Mouse (Mus musculus) CH12.LX (cell line): Measurements from ENCODE around the gene Hcfc2. TPM values are rescaled to one million over a fixed set of nuclear protein-coding genes. Genes with fewer than 3 reads are reported as not detected.

Source experiments
- DNase-seq: peaks from one replicate; pipeline ENCODE4 v3.0.0-alpha.2; 2013; ENCODE audit errors: extremely low read depth
- H3K27ac ChIP-seq: 2 replicates; pipeline ENCODE4 v1.5.1; 2012; ENCODE audit warnings: low read depth, mild to moderate bottlenecking, control low read depth, moderate library complexity; ENCODE audit not compliant: insufficient read depth
- H3K27me3 ChIP-seq: replicated peaks from 2 replicates; pipeline ENCODE3; 2012; ENCODE audit warnings: inconsistent platforms
- H3K36me3 ChIP-seq, 2 experiments: replicated peaks in 1 of 2; 2 replicates each; pipeline versions ENCODE3 to v1.6.1; 2012; ENCODE audit warnings: inconsistent platforms in 1 of 2, low read length in 1 of 2, mild to moderate bottlenecking in 1 of 2, mixed read lengths in 1 of 2, moderate library complexity in 1 of 2; ENCODE audit not compliant: control insufficient read depth in 1 of 2, insufficient read depth in 1 of 2
- H3K4me1 ChIP-seq, 2 experiments: 2 replicates each; pipeline ENCODE4 v1.6.1; 2012; ENCODE audit warnings: inconsistent platforms in 1 of 2, moderate library complexity in 1 of 2; ENCODE audit not compliant: insufficient read depth in 2 of 2, control insufficient read depth in 1 of 2
- H3K4me2 ChIP-seq: 2 replicates; pipeline ENCODE4 v1.6.1; 2012; ENCODE audit warnings: low read depth, mild to moderate bottlenecking, control low read depth; ENCODE audit not compliant: poor library complexity, insufficient read depth, severe bottlenecking
- H3K4me3 ChIP-seq, 3 experiments: fragments of 150-350 bp in 1 of 3; sonication (generic) in 1 of 3; replicated peaks in 1 of 3; 2 replicates each; pipeline versions ENCODE3 to v1.5.1; 2011 to 2012; ENCODE audit warnings: low read depth in 2 of 3, low read length in 2 of 3, mild to moderate bottlenecking in 2 of 3, moderate library complexity in 2 of 3, control low read depth in 1 of 3, improper control_type of control experiment in 1 of 3, inconsistent platforms in 1 of 3, mixed read lengths in 1 of 3; ENCODE audit not compliant: poor library complexity in 1 of 3
- H3K79me2 ChIP-seq: replicated peaks from 2 replicates; pipeline ENCODE4 v1.6.1; 2012; ENCODE audit warnings: mild to moderate bottlenecking, moderate library complexity; ENCODE audit not compliant: control insufficient read depth, poor library complexity, insufficient read depth, severe bottlenecking; ENCODE audit errors: extremely low read depth
- H3K9ac ChIP-seq: 2 replicates; pipeline ENCODE4 v1.6.1; 2012; ENCODE audit warnings: low read depth, mild to moderate bottlenecking, control low read depth, moderate library complexity; ENCODE audit not compliant: insufficient read depth
- H3K9me3 ChIP-seq: replicated peaks from 2 replicates; pipeline ENCODE3; 2012; ENCODE audit warnings: low read length, inconsistent platforms, mixed read lengths
- BHLHE40 ChIP-seq: IDR thresholded peaks from 2 replicates; pipeline ENCODE4 v1.6.1; 2011; ENCODE audit warnings: mild to moderate bottlenecking, low read depth, low read length, improper control_type of control experiment
- CHD2 ChIP-seq: IDR thresholded peaks from 2 replicates; pipeline ENCODE4 v1.6.1; 2011; ENCODE audit warnings: low read length, improper control_type of control experiment
- ELF1 ChIP-seq: IDR thresholded peaks from 2 replicates; pipeline ENCODE4 v1.6.1; 2014; ENCODE audit warnings: low read depth, mild to moderate bottlenecking, inconsistent platforms, low read length, improper control_type of control experiment
- EP300 ChIP-seq: IDR thresholded peaks from 2 replicates; pipeline ENCODE4 v1.6.1; 2011; ENCODE audit warnings: low read length, improper control_type of control experiment
- GABPA ChIP-seq: IDR thresholded peaks from 2 replicates; pipeline ENCODE4 v1.6.1; 2012; ENCODE audit warnings: low read depth, low read length, improper control_type of control experiment, inconsistent platforms; ENCODE audit not compliant: insufficient replicate concordance
- JUN ChIP-seq: IDR thresholded peaks from 2 replicates; pipeline ENCODE4 v1.6.1; 2011; ENCODE audit warnings: low read depth, mild to moderate bottlenecking, low read length, improper control_type of control experiment, moderate library complexity; ENCODE audit not compliant: insufficient read depth
- KAT2A ChIP-seq: IDR thresholded peaks from 2 replicates; pipeline ENCODE4 v1.6.1; 2012; ENCODE audit warnings: low read length, improper control_type of control experiment, inconsistent platforms; ENCODE audit not compliant: insufficient replicate concordance
- MAFK ChIP-seq: IDR thresholded peaks from 2 replicates; pipeline ENCODE4 v1.6.1; 2011; ENCODE audit warnings: low read length, improper control_type of control experiment; ENCODE audit not compliant: insufficient replicate concordance
- MEF2A ChIP-seq: IDR thresholded peaks from 2 replicates; pipeline ENCODE4 v1.6.1; 2014; ENCODE audit warnings: low read depth, mild to moderate bottlenecking, inconsistent platforms, low read length, improper control_type of control experiment, borderline replicate concordance
- MXI1 ChIP-seq: IDR thresholded peaks from 2 replicates; pipeline ENCODE4 v1.6.1; 2011; ENCODE audit warnings: mild to moderate bottlenecking, low read depth, low read length, improper control_type of control experiment
- NELFE ChIP-seq: IDR thresholded peaks from 2 replicates; pipeline ENCODE4 v1.6.1; 2011; ENCODE audit warnings: low read depth, low read length, improper control_type of control experiment
- NRF1 ChIP-seq: IDR thresholded peaks from 2 replicates; pipeline ENCODE4 v1.6.1; 2014; ENCODE audit warnings: low read depth, mild to moderate bottlenecking, inconsistent platforms, low read length, improper control_type of control experiment, moderate library complexity
- PAX5 ChIP-seq: IDR thresholded peaks from 2 replicates; pipeline ENCODE4 v1.6.1; 2012; ENCODE audit warnings: low read length, inconsistent platforms, mixed read lengths
- POLR2A ChIP-seq: IDR thresholded peaks from 2 replicates; pipeline ENCODE4 v1.6.1; 2011; ENCODE audit warnings: low read depth, mild to moderate bottlenecking, improper control_type of control experiment, low read length
- POLR2AphosphoS2 ChIP-seq: IDR thresholded peaks from 2 replicates; pipeline ENCODE4 v1.6.1; 2011; ENCODE audit warnings: low read depth, low read length, improper control_type of control experiment
- RAD21 ChIP-seq: IDR thresholded peaks from 2 replicates; pipeline ENCODE4 v1.6.1; 2011; ENCODE audit warnings: low read depth, mild to moderate bottlenecking, low read length, improper control_type of control experiment, moderate library complexity
- RCOR1 ChIP-seq: conservative IDR thresholded peaks from 2 replicates; pipeline ENCODE4 v1.6.1; 2012; ENCODE audit warnings: low read depth, mild to moderate bottlenecking, inconsistent platforms, low read length, improper control_type of control experiment
- SIN3A ChIP-seq: IDR thresholded peaks from 2 replicates; pipeline ENCODE4 v1.6.1; 2012; ENCODE audit warnings: low read length, improper control_type of control experiment, inconsistent platforms
- SMC3 ChIP-seq: IDR thresholded peaks from 2 replicates; pipeline ENCODE4 v1.6.1; 2011; ENCODE audit warnings: low read depth, low read length, improper control_type of control experiment
- TCF12 ChIP-seq: IDR thresholded peaks from 2 replicates; pipeline ENCODE4 v1.6.1; 2014; ENCODE audit warnings: low read depth, mild to moderate bottlenecking, inconsistent platforms, low read length, improper control_type of control experiment
- UBTF ChIP-seq: IDR thresholded peaks from 2 replicates; pipeline ENCODE4 v1.6.1; 2012; ENCODE audit warnings: low read depth, mild to moderate bottlenecking, inconsistent platforms, low read length, improper control_type of control experiment, moderate library complexity
- USF2 ChIP-seq: conservative IDR thresholded peaks from 2 replicates; pipeline ENCODE4 v1.6.1; 2011; ENCODE audit warnings: low read depth, low read length, improper control_type of control experiment
- ZC3H11A ChIP-seq: IDR thresholded peaks from 2 replicates; pipeline ENCODE4 v1.6.1; 2012; ENCODE audit warnings: low read depth, mild to moderate bottlenecking, inconsistent platforms, low read length, improper control_type of control experiment
- ZKSCAN1 ChIP-seq: IDR thresholded peaks from 2 replicates; pipeline ENCODE4 v1.6.1; 2012; ENCODE audit warnings: low read depth, inconsistent platforms, low read length, improper control_type of control experiment, borderline replicate concordance
- ZMIZ1 ChIP-seq: IDR thresholded peaks from 2 replicates; pipeline ENCODE4 v1.6.1; 2012; ENCODE audit warnings: low read depth, mild to moderate bottlenecking, inconsistent platforms, low read length, improper control_type of control experiment
- ZNF384 ChIP-seq: IDR thresholded peaks from 2 replicates; pipeline ENCODE4 v1.6.1; 2012; ENCODE audit warnings: low read depth, low read length, improper control_type of control experiment, inconsistent platforms
- dilution Hi-C: fragments of 300-500 bp; cut with MboI; formaldehyde crosslinking; loops from 2 replicates; pipeline ENCODE4 v1.14.3; 2020; ENCODE audit warnings: low sequenced_read_pairs; ENCODE audit not compliant: extremely low pct_unique_long_range_greater_than_20kb, extremely low pct_ligation_motif_present
- in situ Hi-C: fragments of 300-500 bp; cut with MboI; formaldehyde crosslinking; loops from 3 replicates; pipeline ENCODE4 v1.14.3; 2019; ENCODE audit warnings: low sequenced_read_pairs, low pct_ligation_motif_present, low pct_unique_long_range_greater_than_20kb, mixed read lengths
- polyA plus RNA-seq: library from polyadenylated mRNA; unstranded; fragments of >175 nt; gene quantifications from 2 replicates; pipeline ENCODE4 v1.2.1, GENCODE M21; 2012; ENCODE audit warnings: low read depth; ENCODE audit not compliant: insufficient read length
- total RNA-seq, 2 experiments: library from RNA; depleted of rRNA; stranded (reverse); fragments of 300-350 nt in 1 of 2; fragments of >200 nt in 1 of 2; gene quantifications; 2 replicates each; pipeline ENCODE4 v1.2.3; 2012 to 2014

Gene Hcfc2
- 12.1 and 13.0 TPM in 2 replicates for total RNA-seq (2012; rRNA removed)
- total RNA-seq (2014; rRNA removed) = 12.3 and 13.8 TPM in 2 replicates
- polyA plus RNA-seq = 8.8 and 10.5 TPM in 2 replicates

DNA sequence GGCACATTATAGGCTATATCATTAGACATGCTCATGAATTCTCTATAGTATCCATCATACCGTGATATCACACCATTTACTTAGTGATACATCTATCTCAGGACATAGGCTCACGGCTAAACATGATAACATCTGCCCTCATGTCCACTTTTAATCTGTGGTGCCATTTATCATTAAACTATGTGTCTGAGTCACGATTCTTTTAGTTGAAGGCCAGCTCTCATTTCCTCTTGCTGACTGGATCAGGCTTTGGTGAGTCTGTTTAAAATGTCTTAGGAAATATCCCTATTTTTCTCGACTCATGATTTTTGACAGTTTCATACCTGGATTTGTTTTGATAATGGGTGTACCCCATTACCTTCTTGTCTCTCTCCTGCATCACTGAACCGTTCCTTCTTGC is at the start of gene Hcfc2:
Gene Hcfc2, plus strand, starts transcription at position 205 of the 400 bp plus-strand sequence.
- H3K4me1 ChIP-seq = peaks cover 11 to 33% of the 10 kb centered on the region in 2 experiments
- dilution Hi-C loops = no loop called here
- no peaks in the 10 kb centered on the region for H3K27me3 ChIP-seq
- TF ChIP-seq NRF1 = no peak
- TF ChIP-seq TCF12 = no peak
- TF ChIP-seq ELF1 = no peak
- no peak for TF ChIP-seq PAX5
- TF ChIP-seq KAT2A = no peak
- TF ChIP-seq SIN3A = no peak
- TF ChIP-seq, all 38 proteins: peak for 0
- Histone ChIP-seq H3K27ac (no peak within 1 kb of the TSS), H3K79me2 (no peaks in the 10 kb centered on the region; the same call in 1 of the 2 replicates), H3K9me3 (no peaks in the 10 kb centered on the region), H3K36me3 (no peaks in the 10 kb centered on the region), H3K9ac (no peak within 1 kb of the TSS), H3K4me3 (no peak within 1 kb of the TSS), H3K4me2 (0 out of 2 replicates have a peak within 1 kb of the TSS, but pooled peaks have one; percentile 18)
- DNase-seq = no peak
- in situ Hi-C loops = no loop called here

DNA sequence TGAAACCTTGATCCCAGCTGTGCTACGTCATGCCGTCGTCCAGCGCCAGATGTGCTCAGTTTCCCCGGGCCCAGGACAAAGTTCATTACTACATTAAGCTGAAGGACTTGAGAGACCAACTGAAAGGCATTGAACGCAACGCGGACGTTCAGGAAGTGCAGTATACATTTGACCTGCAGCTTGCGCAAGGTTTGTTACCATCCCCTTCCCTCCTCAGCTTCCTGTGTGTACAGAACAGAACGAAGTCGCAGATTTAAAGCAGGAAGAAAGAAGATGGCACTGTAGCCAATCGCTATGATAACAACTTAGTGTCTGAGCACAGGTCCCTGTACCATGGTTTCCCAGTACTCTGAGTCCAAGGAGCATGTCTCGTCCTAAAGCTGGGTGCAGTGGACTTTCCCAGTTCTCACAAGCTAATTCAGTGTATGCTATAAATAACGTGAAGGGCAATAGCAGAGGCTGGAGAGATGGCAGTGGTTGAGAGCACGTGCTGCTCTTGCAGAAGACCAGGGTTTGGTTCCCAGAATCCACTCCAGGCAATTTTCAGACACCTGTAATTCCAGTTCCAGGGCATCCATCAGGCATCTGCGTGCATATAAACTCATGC is 48.7 kb upstream of the Hcfc2 start:
- no peaks in the 10 kb centered on the region for H3K27me3 ChIP-seq
- H3K4me2 ChIP-seq = no peak overlapping the region
- no peaks in the 10 kb centered on the region for H3K9me3 ChIP-seq
- dilution Hi-C loops = no loop called here
- peaks cover 38 to 69% of the 10 kb centered on the region in 2 experiments for H3K36me3 ChIP-seq
- DNase-seq = no peak
- H3K9ac ChIP-seq = no peak overlapping the region
- in situ Hi-C loops = no loop called here
- no peak overlapping the region for H3K4me3 ChIP-seq
- TF ChIP-seq USF2 (no peak), ZC3H11A (no peak), NELFE (no peak), ZMIZ1 (no peak), MAFK (no peak)
- no peaks in the 10 kb centered on the region for H3K79me2 ChIP-seq
- no peak overlapping the region for H3K27ac ChIP-seq
- no peaks in the 10 kb centered on the region for H3K4me1 ChIP-seq

- Histone ChIP-seq H3K4me1 (no peaks in the 10 kb centered on the region), H3K4me3 (no peak overlapping the region), H3K27me3 (no peaks in the 10 kb centered on the region), H3K79me2 (no peaks in the 10 kb centered on the region), H3K4me2 (no peak overlapping the region), H3K27ac (no peak overlapping the region), H3K9ac (no peak overlapping the region), H3K9me3 (no peaks in the 10 kb centered on the region), H3K36me3 (peaks cover 14 to 36% of the 10 kb centered on the region in 2 experiments)
- dilution Hi-C loops = no loop called here
- in situ Hi-C loops = no loop called here
- DNase-seq = no peak
- no peak for TF ChIP-seq KAT2A
- TF ChIP-seq MEF2A = no peak
- no peak for TF ChIP-seq ZNF384
- TF ChIP-seq RCOR1 = no peak
- TF ChIP-seq JUN = no peak
- TF ChIP-seq SMC3 = no peak
- TF ChIP-seq ZC3H11A = no peak
- TF ChIP-seq USF2 = no peak
- no peak for TF ChIP-seq GABPA
- no peak for TF ChIP-seq CHD2
- no peak for TF ChIP-seq POLR2AphosphoS2
- no peak for TF ChIP-seq RAD21
- TF ChIP-seq BHLHE40 = no peak
- no peak for TF ChIP-seq POLR2A
- no peak for TF ChIP-seq ZKSCAN1
- no peak for TF ChIP-seq EP300
- no peak for TF ChIP-seq MXI1
- no peak for TF ChIP-seq UBTF
Observed at GRCm38 (mm10) chr10:82651221-82651620, 44.7 kb upstream of the Hcfc2 start.
